Mouse (Mus musculus): Measurements from ENCODE around the gene Wdr81.

GRCm38 (mm10) chr11:75455041-75455736 is 672 bp upstream of the Wdr81 start:
- TF ChIP-seq POLR2A (IDR thresholded peaks at IDR 0.05; ENCODE audit: control insufficient read depth, extremely low read depth, insufficient read depth, low read length, poor library complexity) (no peak), CTCF (IDR thresholded peaks at IDR 0.05; ENCODE audit: borderline replicate concordance, control insufficient read depth, extremely low read depth, insufficient read depth, low read length, poor library complexity) (no peak)

Data from thymus, adult 2 months (tissue).